Mouse (Mus musculus): ENCODE measurements around the gene 1700123O20Rik. TPM values are rescaled to one million over a fixed set of nuclear protein-coding genes. Genes with fewer than 3 reads are reported as not detected.

Gene 1700123O20Rik
- polyA plus RNA-seq, 1 experiment from 2014 or later = 116 TPM

GRCm38 (mm10) chr14:54736555-54737552 is 50.8 kb downstream of the 1700123O20Rik start:
- 66% methylated on average over 14 of the region's 14 CpGs for WGBS
- Histone ChIP-seq H3K36me3 (no peaks in the 10 kb centered on the region), H3K27ac (no peak overlapping the region), H3K27me3 (ENCODE audit: insufficient read depth, poor library complexity, severe bottlenecking) (no peaks in the 10 kb centered on the region), H3K9me3 (no peaks in the 10 kb centered on the region), H3K4me3 (no peak overlapping the region), H3K4me1 (replicated peaks) (peaks cover 17% of the 10 kb centered on the region)
- no peak for DNase-seq (ENCODE audit: low spot score)

- Histone ChIP-seq H3K36me3 (no peaks in the 10 kb centered on the region), H3K4me1 (replicated peaks) (peaks cover 22% of the 10 kb centered on the region), H3K4me3 (no peak overlapping the region), H3K9me3 (no peaks in the 10 kb centered on the region), H3K27ac (no peak overlapping the region), H3K27me3 (ENCODE audit: insufficient read depth, poor library complexity, severe bottlenecking) (no peaks in the 10 kb centered on the region)
- no peak for DNase-seq (ENCODE audit: low spot score)
- WGBS = 64% methylated on average over 10 of the region's 10 CpGs
These were observed 51.6 kb downstream of the 1700123O20Rik start for GRCm38 (mm10) chr14:54737634-54738033.

Other genes with a start within 250 kb of the 1700123O20Rik start
- 30.9 and 32.4 TPM in 2 replicates for gene Lrp10, start 222.1 kb upstream of the 1700123O20Rik start, polyA plus RNA-seq (2016; fragmentation: Nextera tagmentation; extraction: Ambion mirVana)
- 20.8 and 40.2 TPM in 2 replicates for gene Rem2, start 210.1 kb upstream of the 1700123O20Rik start, polyA plus RNA-seq (2016; fragmentation: Nextera tagmentation; extraction: Ambion mirVana)
- gene Prmt5, start 168.7 kb upstream of the 1700123O20Rik start, polyA plus RNA-seq (2016; fragmentation: Nextera tagmentation; extraction: Ambion mirVana) = 133 and 145 TPM in 2 replicates
- gene Haus4, start 131.6 kb upstream of the 1700123O20Rik start, polyA plus RNA-seq (2016; fragmentation: Nextera tagmentation; extraction: Ambion mirVana) = 47.5 and 55.0 TPM in 2 replicates
- 66.2 and 81.3 TPM in 2 replicates for gene Ajuba, start 108.7 kb upstream of the 1700123O20Rik start, polyA plus RNA-seq (2016; fragmentation: Nextera tagmentation; extraction: Ambion mirVana)
- gene 4931414P19Rik, start 80.2 kb upstream of the 1700123O20Rik start, polyA plus RNA-seq (2016; fragmentation: Nextera tagmentation; extraction: Ambion mirVana) = 8.3 and 9.5 TPM in 2 replicates
- 500 and 517 TPM in 2 replicates for gene Psmb5, start 68.2 kb upstream of the 1700123O20Rik start, polyA plus RNA-seq (2016; fragmentation: Nextera tagmentation; extraction: Ambion mirVana)
- 0.04 and 0.16 TPM in 2 replicates for gene Psmb11, start 64.8 kb upstream of the 1700123O20Rik start, polyA plus RNA-seq (2016; fragmentation: Nextera tagmentation; extraction: Ambion mirVana)
- gene Gm17606, start 45.3 kb upstream of the 1700123O20Rik start, polyA plus RNA-seq (2016; fragmentation: Nextera tagmentation; extraction: Ambion mirVana) = not detected in 2 replicates
- gene Cdh24, start 44.9 kb upstream of the 1700123O20Rik start, polyA plus RNA-seq (2016; fragmentation: Nextera tagmentation; extraction: Ambion mirVana) = 4.5 and 7.1 TPM in 2 replicates
- gene Acin1, start 715 bp downstream of the 1700123O20Rik start, polyA plus RNA-seq (2016; fragmentation: Nextera tagmentation; extraction: Ambion mirVana) = 130 and 147 TPM in 2 replicates
- 0.14 TPM in 2 replicates for gene Gm29776, start 12.6 kb downstream of the 1700123O20Rik start, polyA plus RNA-seq (2016; fragmentation: Nextera tagmentation; extraction: Ambion mirVana)
- gene Cebpe, start 26.0 kb downstream of the 1700123O20Rik start, polyA plus RNA-seq (2016; fragmentation: Nextera tagmentation; extraction: Ambion mirVana) = not detected in 2 replicates
- gene Slc7a8, start 95.7 kb downstream of the 1700123O20Rik start, polyA plus RNA-seq (2016; fragmentation: Nextera tagmentation; extraction: Ambion mirVana) = 1.8 and 3.5 TPM in 2 replicates
- not detected in 2 replicates for gene Rnf212b, start 127.9 kb downstream of the 1700123O20Rik start, polyA plus RNA-seq (2016; fragmentation: Nextera tagmentation; extraction: Ambion mirVana)
- 19.7 and 22.7 TPM in 2 replicates for gene Homez, start 184.7 kb downstream of the 1700123O20Rik start, polyA plus RNA-seq (2016; fragmentation: Nextera tagmentation; extraction: Ambion mirVana)
- gene Ppp1r3e, start 191.3 kb downstream of the 1700123O20Rik start, polyA plus RNA-seq (2016; fragmentation: Nextera tagmentation; extraction: Ambion mirVana) = 0.38 and 0.44 TPM in 2 replicates
- 2.2 and 3.0 TPM in 2 replicates for gene Bcl2l2, start 197.2 kb downstream of the 1700123O20Rik start, polyA plus RNA-seq (2016; fragmentation: Nextera tagmentation; extraction: Ambion mirVana)
- gene Gm20521, start 197.2 kb downstream of the 1700123O20Rik start, polyA plus RNA-seq (2016; fragmentation: Nextera tagmentation; extraction: Ambion mirVana) = 0.29 TPM in 1 of 2 replicates, not detected in the other
- gene Pabpn1, start 206.3 kb downstream of the 1700123O20Rik start, polyA plus RNA-seq (2016; fragmentation: Nextera tagmentation; extraction: Ambion mirVana) = 160 TPM in 2 replicates
- gene Slc22a17, start 226.9 kb downstream of the 1700123O20Rik start, polyA plus RNA-seq (2016; fragmentation: Nextera tagmentation; extraction: Ambion mirVana) = 45.2 and 62.5 TPM in 2 replicates
- 36.5 and 40.0 TPM in 2 replicates for gene Efs, start 239.9 kb downstream of the 1700123O20Rik start, polyA plus RNA-seq (2016; fragmentation: Nextera tagmentation; extraction: Ambion mirVana)
- 0.24 TPM in 1 of 2 replicates, not detected in the other for gene Il25, start 246.5 kb downstream of the 1700123O20Rik start, polyA plus RNA-seq (2016; fragmentation: Nextera tagmentation; extraction: Ambion mirVana)